Mouse (Mus musculus) midbrain, embryonic 14.5 days (tissue): ENCODE data around the gene Madd. TPM values are rescaled to one million over a fixed set of nuclear protein-coding genes. Genes with fewer than 3 reads are reported as not detected.

Source experiments
- ATAC-seq: fragments of 200-750 bp; cut with Nextera tagmentation; 2 replicates; pipeline ENCODE4 v1.8.0; 2017; ENCODE audit warnings: moderate number of reproducible peaks, moderate library complexity; ENCODE audit not compliant: low FRiP score, low TSS enrichment
- DNase-seq: peaks from one replicate; pipeline ENCODE4 v3.0.0-alpha.2; 2015
- H3K27ac ChIP-seq: fragments of 300-500 bp; sonication (generic); replicated peaks from 2 replicates; pipeline ENCODE4 v1.5.1; 2014; ENCODE audit warnings: mild to moderate bottlenecking, low read depth, low read length, moderate library complexity
- H3K27me3 ChIP-seq: fragments of 300-500 bp; sonication (generic); 2 replicates; pipeline ENCODE4 v1.6.1; 2014; ENCODE audit warnings: low read length, control low read depth, mixed read lengths; ENCODE audit not compliant: control insufficient read depth, insufficient read depth
- H3K36me3 ChIP-seq: fragments of 300-500 bp; sonication (generic); 2 replicates; pipeline ENCODE4 v1.6.1; 2014; ENCODE audit warnings: low read length, control low read depth; ENCODE audit not compliant: control insufficient read depth, insufficient read depth
- H3K4me1 ChIP-seq: fragments of 300-500 bp; sonication (generic); 2 replicates; pipeline ENCODE4 v1.6.1; 2014; ENCODE audit warnings: mild to moderate bottlenecking, antibody characterized with exemption, low read length, control low read depth; ENCODE audit not compliant: control insufficient read depth, insufficient read depth
- H3K4me2 ChIP-seq: fragments of 300-500 bp; sonication (generic); 2 replicates; pipeline ENCODE4 v1.6.1; 2014; ENCODE audit warnings: mild to moderate bottlenecking, low read length, moderate library complexity
- H3K4me3 ChIP-seq: fragments of 300-500 bp; sonication (generic); replicated peaks from 2 replicates; pipeline ENCODE4 v1.5.1; 2014; ENCODE audit warnings: low read depth, low read length
- H3K9ac ChIP-seq: fragments of 300-500 bp; sonication (generic); replicated peaks from 2 replicates; pipeline ENCODE4 v1.6.1; 2014; ENCODE audit warnings: mild to moderate bottlenecking, low read length, moderate library complexity
- H3K9me3 ChIP-seq: fragments of 300-500 bp; sonication (generic); 2 replicates; pipeline ENCODE4 v1.6.1; 2016; ENCODE audit warnings: low read length, control low read depth, mixed read lengths; ENCODE audit not compliant: control insufficient read depth
- WGBS: fragments of 180-500 bp; shearing (Covaris S2); extraction: QIAGEN DNeasy Blood & Tissue Kit; methylation state at CpG from one replicate; pipeline ENCODE4 v1.1.7; 2014; 5-methylcytosine and 5-hydroxymethylcytosine counted together
- polyA plus RNA-seq: library from polyadenylated mRNA; unstranded; fragments of >200 nt; fragmentation: Nextera tagmentation; extraction: Ambion mirVana; gene quantifications from 2 replicates; pipeline ENCODE4 v1.2.1, GENCODE M21; 2014

The Madd gene
- 43.3 and 56.3 TPM in 2 replicates for polyA plus RNA-seq

DNA sequence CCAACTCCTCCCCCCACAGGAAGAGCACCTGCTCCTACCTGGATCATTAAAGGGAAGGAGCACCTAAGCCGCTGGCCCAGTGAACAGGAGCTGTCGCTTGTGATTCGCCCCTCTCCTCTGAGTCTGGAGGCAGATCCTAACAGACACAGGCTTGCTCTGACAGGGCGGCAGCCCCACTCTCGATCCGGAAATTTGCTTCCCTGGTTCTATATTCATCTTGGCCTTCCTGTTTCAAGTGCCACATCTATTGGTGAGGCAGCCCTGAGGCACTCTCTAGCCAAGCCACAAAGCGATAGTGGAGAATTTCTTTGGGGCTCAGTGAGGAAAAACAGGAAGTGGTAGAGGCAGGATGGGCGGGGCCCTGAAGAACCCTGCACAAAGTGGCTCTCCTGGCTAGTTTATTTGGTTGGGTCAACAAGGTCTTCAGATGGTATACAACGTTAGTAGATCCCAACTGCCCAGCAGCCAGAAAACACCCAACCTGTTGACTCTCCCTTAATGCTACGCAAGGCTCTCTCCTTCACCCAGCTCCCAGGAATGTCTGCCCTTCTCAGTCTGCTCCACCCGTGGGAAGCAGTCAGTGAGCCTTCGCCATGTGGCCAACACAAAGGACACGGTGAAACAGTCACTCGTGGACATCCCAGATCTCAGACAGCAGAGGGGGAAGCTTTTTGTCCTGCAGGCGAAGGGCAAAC lies at the start of gene Madd:
Gene Madd, minus strand, starts transcription at position 127 of the 695 bp plus-strand sequence.
- Histone ChIP-seq H3K4me2 (peak within 1 kb of the TSS; percentile 74), H3K9ac (peak within 1 kb of the TSS; percentile 84), H3K27me3 (no peaks in the 10 kb centered on the region), H3K4me1 (peaks cover 23% of the 10 kb centered on the region), H3K36me3 (peaks cover 4% of the 10 kb centered on the region; the same call in 1 of the 2 replicates), H3K4me3 (peak within 1 kb of the TSS; percentile 87), H3K27ac (peak within 1 kb of the TSS; percentile 93), H3K9me3 (no peaks in the 10 kb centered on the region)
- WGBS, result 71% methylated on average over 15 of the region's 15 CpGs
- peak; percentile 12; the same call in 1 of the 2 replicates for ATAC-seq
- DNase-seq, result no peak

DNA sequence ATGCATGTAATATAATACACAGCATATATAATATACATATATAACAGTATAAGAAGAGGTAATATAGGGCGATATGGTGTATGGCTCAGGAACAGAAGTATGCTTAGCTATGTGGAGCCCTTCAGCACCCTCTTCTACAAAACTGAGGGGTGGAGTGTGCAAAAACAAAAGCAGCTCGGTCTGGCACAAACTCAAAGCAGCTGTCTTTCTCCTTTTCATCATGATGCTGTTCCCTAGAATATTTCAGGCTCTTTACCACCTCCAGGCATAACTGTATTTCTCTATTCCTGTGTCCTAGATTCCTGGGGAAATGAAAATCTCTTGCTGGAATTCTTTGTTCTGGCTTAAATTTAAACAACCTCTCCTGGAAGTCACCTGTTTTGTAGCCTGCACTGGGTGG lies 46.1 kb upstream of the Madd start:
- Histone ChIP-seq H3K9me3 (no peaks in the 10 kb centered on the region), H3K4me1 (no peaks in the 10 kb centered on the region), H3K27me3 (no peaks in the 10 kb centered on the region), H3K27ac (no peak overlapping the region), H3K4me2 (no peak overlapping the region), H3K9ac (no peak overlapping the region), H3K4me3 (no peak overlapping the region), H3K36me3 (no peaks in the 10 kb centered on the region)
- ATAC-seq, result no peak
- DNase-seq, result no peak
- WGBS, result 85% methylated on average over 2 of the region's 2 CpGs

DNA sequence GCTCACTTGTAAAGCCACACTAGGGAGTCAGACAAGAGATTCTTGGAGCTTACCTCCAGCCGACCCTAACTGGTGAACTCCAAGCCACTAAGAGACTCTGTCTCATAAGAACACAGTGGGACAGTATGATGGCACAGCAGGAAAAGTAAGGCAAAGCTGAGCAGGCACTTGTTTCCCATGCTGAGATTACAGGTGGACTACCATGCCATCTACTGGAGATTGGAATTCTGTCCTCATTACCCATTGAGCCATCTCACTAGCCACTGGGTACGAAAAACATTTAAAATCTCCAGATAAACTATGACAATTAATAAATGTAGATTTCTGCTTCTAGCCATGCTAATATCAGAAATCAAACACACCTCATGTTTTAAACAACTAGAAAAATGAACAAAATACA lies 40.0 kb upstream of the Madd start:
- no peak overlapping the region for H3K4me2 ChIP-seq
- H3K9ac ChIP-seq, result no peak overlapping the region
- 0 out of 2 replicates have a peak, but pooled peaks cover 2% of the 10 kb centered on the region for H3K36me3 ChIP-seq
- ATAC-seq (no peak), DNase-seq (no peak)
- no peak overlapping the region for H3K27ac ChIP-seq
- H3K9me3 ChIP-seq, result no peaks in the 10 kb centered on the region
- no peaks in the 10 kb centered on the region for H3K27me3 ChIP-seq
- no peaks in the 10 kb centered on the region for H3K4me1 ChIP-seq
- no peak overlapping the region for H3K4me3 ChIP-seq
- 82% methylated on average over 2 of the region's 2 CpGs for WGBS

- no peak for DNase-seq
- no peak for ATAC-seq
- Histone ChIP-seq H3K27ac (no peak overlapping the region), H3K9me3 (no peaks in the 10 kb centered on the region), H3K4me1 (no peaks in the 10 kb centered on the region), H3K9ac (no peak overlapping the region), H3K4me3 (no peak overlapping the region), H3K36me3 (0 out of 2 replicates have a peak, but pooled peaks cover 15% of the 10 kb centered on the region), H3K4me2 (no peak overlapping the region), H3K27me3 (no peaks in the 10 kb centered on the region)
- 96% methylated on average over 3 of the region's 3 CpGs for WGBS
Observed at GRCm38 (mm10) chr2:91220501-91220900, 36.9 kb upstream of the Madd start.

- no peak overlapping the region for H3K4me2 ChIP-seq
- WGBS, result 80% methylated on average over 4 of the region's 4 CpGs
- H3K9me3 ChIP-seq, result no peaks in the 10 kb centered on the region
- no peaks in the 10 kb centered on the region for H3K27me3 ChIP-seq
- peaks cover 46% of the 10 kb centered on the region for H3K36me3 ChIP-seq
- peak; percentile 28 for DNase-seq
- no peak overlapping the region for H3K9ac ChIP-seq
- H3K4me3 ChIP-seq, result no peak overlapping the region
- ATAC-seq, result no peak
- H3K27ac ChIP-seq, result no peak overlapping the region
- no peaks in the 10 kb centered on the region for H3K4me1 ChIP-seq
Observed at GRCm38 (mm10) chr2:91217032-91217431, 33.4 kb upstream of the Madd start.

- Histone ChIP-seq H3K4me2 (no peak overlapping the region), H3K9ac (no peak overlapping the region), H3K9me3 (no peaks in the 10 kb centered on the region), H3K4me1 (no peaks in the 10 kb centered on the region), H3K4me3 (no peak overlapping the region), H3K27me3 (no peaks in the 10 kb centered on the region), H3K36me3 (peaks cover 78% of the 10 kb centered on the region), H3K27ac (no peak overlapping the region)
- DNase-seq (no peak), ATAC-seq (no peak)
Observed at GRCm38 (mm10) chr2:91213311-91213710, 29.7 kb upstream of the Madd start.

GRCm38 (mm10) chr2:91206254-91206775 lies 22.7 kb upstream of the Madd start:
- WGBS, result 92% methylated on average over 9 of the region's 9 CpGs
- Histone ChIP-seq H3K27me3 (no peaks in the 10 kb centered on the region), H3K4me1 (peaks cover 20% of the 10 kb centered on the region), H3K4me3 (no peak overlapping the region), H3K4me2 (no peak overlapping the region), H3K36me3 (peaks cover 57% of the 10 kb centered on the region), H3K9ac (no peak overlapping the region), H3K9me3 (no peaks in the 10 kb centered on the region), H3K27ac (no peak overlapping the region)
- DNase-seq (no peak), ATAC-seq (no peak)

GRCm38 (mm10) chr2:91202972-91203656 lies 19.5 kb upstream of the Madd start:
- Histone ChIP-seq H3K4me3 (peak overlapping the region; percentile 56), H3K27ac (peak overlapping the region; percentile 84), H3K9ac (peak overlapping the region; percentile 62), H3K36me3 (peaks cover 28% of the 10 kb centered on the region), H3K4me1 (peaks cover 20% of the 10 kb centered on the region), H3K4me2 (peak overlapping the region; percentile 59), H3K27me3 (no peaks in the 10 kb centered on the region), H3K9me3 (no peaks in the 10 kb centered on the region)
- ATAC-seq, result peak; percentile 64
- 12% methylated on average over 20 of the region's 20 CpGs for WGBS
- no peak for DNase-seq
